Comparison of ENCODE assay signal across 24 mouse cellular contexts in genomic region chr10:31074004-31074645, GRCm38 (mm10).
DNase-seq lines count a peak whose midpoint lies in the region; ATAC-seq and TF ChIP-seq lines count a peak whose summit lies in the region.
"Had no signal": no experiment of that assay in that cellular context is flagged by ENCODE, and none has a peak within 500 bp of the region (broad histone marks: within the 10 kb centered on the region; RNA-seq: fewer than 3 reads in every experiment).

No protein-coding gene starts in this region.

- no peaks in the 10 kb centered on the region for H3K79me2 ChIP-seq in heart, adult 2 months (replicated peaks; ENCODE audit: control insufficient read depth, insufficient read depth, low read length)

- H3K9ac ChIP-seq in heart, adult 2 months (ENCODE audit: low read depth, low read length) = no peak overlapping the region
- H3K9ac ChIP-seq in heart, embryonic 13.5 days = peak overlapping the region; percentile 33; the same call in 1 of the 2 replicates
- H3K9ac ChIP-seq in intestine, embryonic 16.5 days (ENCODE audit: low read depth, low read length) = no peak overlapping the region
- H3K9ac ChIP-seq: embryonic facial prominence, embryonic 13.5 days; forebrain, embryonic 12.5 days; forebrain, embryonic 15.5 days; hindbrain, embryonic 12.5 days had no signal

- intact Hi-C loops in heart, adult 2 months (cut with DNase I) = no loop called here
- intact Hi-C loops in left cerebral cortex, postnatal 25 days (cut with DNase I) = no loop called here

- no peak for TF ChIP-seq POLR2A in heart, adult 2 months (IDR thresholded peaks at IDR 0.05; ENCODE audit: insufficient read depth, low read depth, low read length)
- no peak for TF ChIP-seq POLR2A in thymus, adult 2 months (IDR thresholded peaks at IDR 0.05; ENCODE audit: control insufficient read depth, extremely low read depth, insufficient read depth, low read length, poor library complexity)

- no peak for TF ChIP-seq CTCF in heart, adult 2 months (IDR thresholded peaks at IDR 0.05)
- TF ChIP-seq CTCF in thymus, adult 2 months (IDR thresholded peaks at IDR 0.05; ENCODE audit: borderline replicate concordance, control insufficient read depth, extremely low read depth, insufficient read depth, low read length, poor library complexity) = no peak

- H3K4me1 ChIP-seq in heart, embryonic 10.5 days = peaks cover 26% of the 10 kb centered on the region
- H3K4me1 ChIP-seq in heart, adult 2 months (ENCODE audit: control insufficient read depth, insufficient read depth, low read length) = no peaks in the 10 kb centered on the region
- H3K4me1 ChIP-seq in heart, embryonic 13.5 days = peaks cover 29% of the 10 kb centered on the region
- H3K4me1 ChIP-seq in intestine, embryonic 16.5 days (ENCODE audit: control insufficient read depth, insufficient read depth, low read length) = no peaks in the 10 kb centered on the region
- no peaks in the 10 kb centered on the region for H3K4me1 ChIP-seq in thymus, adult 2 months (replicated peaks; ENCODE audit: control insufficient read depth, insufficient read depth, low read length)
- H3K4me1 ChIP-seq: forebrain, embryonic 12.5 days; forebrain, embryonic 15.5 days; hindbrain, embryonic 12.5 days had no signal

- no peaks in the 10 kb centered on the region for H3K36me3 ChIP-seq in heart, embryonic 10.5 days
- no peaks in the 10 kb centered on the region for H3K36me3 ChIP-seq in heart, adult 2 months (ENCODE audit: control insufficient read depth, insufficient read depth, low read length)
- no peaks in the 10 kb centered on the region for H3K36me3 ChIP-seq in heart, embryonic 13.5 days
- H3K36me3 ChIP-seq in intestine, embryonic 16.5 days (ENCODE audit: control insufficient read depth, insufficient read depth, low read length) = no peaks in the 10 kb centered on the region
- no peaks in the 10 kb centered on the region for H3K36me3 ChIP-seq in thymus, adult 2 months (ENCODE audit: control insufficient read depth, insufficient read depth, low read length)
- H3K36me3 ChIP-seq: embryonic facial prominence, embryonic 10.5 days; embryonic facial prominence, embryonic 13.5 days; forebrain, embryonic 12.5 days; forebrain, embryonic 15.5 days; hindbrain, embryonic 12.5 days had no signal

- no peaks in the 10 kb centered on the region for H3K9me3 ChIP-seq in heart, embryonic 10.5 days
- H3K9me3 ChIP-seq in heart, embryonic 13.5 days = no peaks in the 10 kb centered on the region
- H3K9me3 ChIP-seq in intestine, embryonic 16.5 days (ENCODE audit: control insufficient read depth, low read length) = no peaks in the 10 kb centered on the region
- H3K9me3 ChIP-seq: embryonic facial prominence, embryonic 10.5 days; embryonic facial prominence, embryonic 13.5 days; forebrain, embryonic 12.5 days; forebrain, embryonic 15.5 days; hindbrain, embryonic 12.5 days had no signal

- no peak for ATAC-seq in heart, embryonic 13.5 days (ENCODE audit: extremely low read depth, insufficient number of reproducible peaks, low FRiP score, low TSS enrichment)
- ATAC-seq in intestine, embryonic 16.5 days = peak; percentile 75
- ATAC-seq: activated CD4-positive, CD25-positive, alpha-beta regulatory T cell, adult 4 months; forebrain, embryonic 15.5 days; hindbrain, embryonic 16.5 days had no signal

- no peak overlapping the region for H3K4me3 ChIP-seq in heart, embryonic 10.5 days
- H3K4me3 ChIP-seq in heart, adult 2 months = no peak overlapping the region
- no peak overlapping the region for H3K4me3 ChIP-seq in heart, embryonic 13.5 days
- H3K4me3 ChIP-seq in intestine, embryonic 16.5 days (ENCODE audit: low read length) = no peak overlapping the region
- no peak overlapping the region for H3K4me3 ChIP-seq in thymus, adult 2 months (ENCODE audit: control insufficient read depth, insufficient read depth, low read length)
- H3K4me3 ChIP-seq: embryonic facial prominence, embryonic 10.5 days; embryonic facial prominence, embryonic 13.5 days; erythroblast, embryonic 14.5 days; forebrain, embryonic 12.5 days; forebrain, embryonic 15.5 days; hindbrain, embryonic 12.5 days had no signal

- DNase-seq in heart, embryonic 10.5 days (ENCODE audit: low spot score) = no peak
- no peak for DNase-seq in heart, adult 2 months
- no peak for DNase-seq in heart, adult 18-20 months
- DNase-seq in thymus, adult 2 months = no peak
- DNase-seq in left cerebral cortex, postnatal 25 days (ENCODE audit: low spot score in 2 of 2) = no peak
- DNase-seq: adrenal gland, adult 8-10 months; adrenal gland, postnatal 25 days; cerebellum, adult 11-12 months; cerebellum, adult 8-10 months; cerebellum, postnatal 10 days; cerebellum, postnatal 36 days; embryo, embryonic 11 days; gastrocnemius, postnatal 25 days; heart, postnatal 14 days had no signal

- no peak for TF ChIP-seq EP300 in heart, adult 2 months (IDR thresholded peaks at IDR 0.05; ENCODE audit: insufficient read depth, low read depth, low read length)

- 0 out of 2 replicates have a peak, but pooled peaks cover 3% of the 10 kb centered on the region for H3K27me3 ChIP-seq in heart, embryonic 10.5 days (ENCODE audit: insufficient read depth, poor library complexity, severe bottlenecking)
- no peaks in the 10 kb centered on the region for H3K27me3 ChIP-seq in heart, adult 2 months (ENCODE audit: control insufficient read depth, insufficient read depth, low read length)
- H3K27me3 ChIP-seq in heart, embryonic 13.5 days (replicated peaks) = no peaks in the 10 kb centered on the region
- H3K27me3 ChIP-seq in intestine, embryonic 16.5 days (replicated peaks; ENCODE audit: control insufficient read depth, insufficient read depth, low read length) = no peaks in the 10 kb centered on the region
- no peaks in the 10 kb centered on the region for H3K27me3 ChIP-seq in thymus, adult 2 months (ENCODE audit: control insufficient read depth, insufficient read depth, low read length)
- H3K27me3 ChIP-seq: embryonic facial prominence, embryonic 13.5 days; forebrain, embryonic 12.5 days; forebrain, embryonic 15.5 days; hindbrain, embryonic 12.5 days had no signal

- H3K27ac ChIP-seq in heart, embryonic 10.5 days = peak overlapping the region; percentile 59
- H3K27ac ChIP-seq in heart, adult 2 months = no peak overlapping the region
- H3K27ac ChIP-seq in heart, embryonic 13.5 days (replicated peaks) = peak overlapping the region; percentile 40; the same call in 1 of the 2 replicates
- no peak overlapping the region for H3K27ac ChIP-seq in intestine, embryonic 16.5 days (ENCODE audit: low read length)
- no peak overlapping the region for H3K27ac ChIP-seq in thymus, adult 2 months (ENCODE audit: control insufficient read depth, insufficient read depth, low read length)
- H3K27ac ChIP-seq: embryonic facial prominence, embryonic 10.5 days; embryonic facial prominence, embryonic 13.5 days; forebrain, embryonic 12.5 days; forebrain, embryonic 15.5 days; hindbrain, embryonic 12.5 days had no signal

- 43% methylated on average over 4 of the region's 4 CpGs for WGBS in heart, embryonic 10.5 days
- WGBS in heart, adult 2 months = 62% methylated on average over 4 of the region's 4 CpGs
- WGBS in heart, embryonic 13.5 days = 47% methylated on average over 4 of the region's 4 CpGs
- 48% methylated on average over 4 of the region's 4 CpGs for WGBS in intestine, embryonic 16.5 days
- WGBS in thymus, adult 2 months = 82% methylated on average over 4 of the region's 4 CpGs

- no peak overlapping the region for H3K4me2 ChIP-seq in heart, embryonic 13.5 days
- no peak overlapping the region for H3K4me2 ChIP-seq in intestine, embryonic 16.5 days (ENCODE audit: low read depth, low read length)
- H3K4me2 ChIP-seq: embryonic facial prominence, embryonic 13.5 days; forebrain, embryonic 12.5 days; forebrain, embryonic 15.5 days; hindbrain, embryonic 12.5 days had no signal

Comparison
In these comparisons a context has a peak if more than half of its experiments do, and no peak if none do; other contexts are left out.
1. H3K27ac ChIP-seq: peak in heart, embryonic 10.5 days (single experiment) and heart, embryonic 13.5 days (single experiment); none in heart, adult 2 months (single experiment), intestine, embryonic 16.5 days (single experiment) and thymus, adult 2 months (single experiment).